Mouse (Mus musculus): ENCODE measurements around the gene Abl1. TPM values are rescaled to one million over a fixed set of nuclear protein-coding genes. Genes with fewer than 3 reads are reported as not detected.

The Abl1 gene
- polyA plus RNA-seq, 1 experiment from 2014 or later = 40.9 TPM

GRCm38 (mm10) chr2:31828311-31828825, 140.2 kb downstream of the Abl1 start:
- 12% methylated on average over 4 of the region's 4 CpGs for WGBS
- ATAC-seq (ENCODE audit: insufficient number of reproducible peaks, low FRiP score, low TSS enrichment, low read depth) = no peak
- no peak overlapping the region for H3K4me2 ChIP-seq (replicated peaks)

DNA sequence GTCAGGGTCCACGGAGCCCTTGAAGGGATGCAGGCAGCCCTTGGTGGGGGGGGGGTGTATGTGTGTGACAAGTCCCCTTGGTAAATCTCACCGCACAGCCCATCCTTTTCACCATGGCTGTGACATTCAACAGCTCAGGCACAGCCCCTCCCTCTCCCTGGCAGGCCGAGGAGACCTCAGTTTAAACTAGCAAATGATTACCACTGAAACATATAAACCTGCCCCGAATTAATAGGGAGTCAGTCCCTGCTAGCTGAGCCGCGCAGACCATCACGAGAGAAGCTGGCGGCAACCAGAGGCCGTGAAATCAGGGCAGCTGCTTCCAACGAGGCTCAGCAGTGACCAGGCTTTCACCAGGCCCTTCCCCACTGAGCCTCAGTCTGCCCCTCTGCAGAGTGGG, 147.9 kb downstream of the Abl1 start:
- 69% methylated on average over 10 of the region's 10 CpGs for WGBS
- H3K27ac ChIP-seq (replicated peaks) = no peak overlapping the region
- H3K4me2 ChIP-seq (replicated peaks) = no peak overlapping the region
- no peaks in the 10 kb centered on the region for H3K9me3 ChIP-seq (replicated peaks)
- peaks cover 9% of the 10 kb centered on the region; the same call in 1 of the 2 replicates for H3K27me3 ChIP-seq
- H3K9ac ChIP-seq = no peak overlapping the region
- ATAC-seq (ENCODE audit: insufficient number of reproducible peaks, low FRiP score, low TSS enrichment, low read depth) = no peak
- no peak overlapping the region for H3K4me3 ChIP-seq (replicated peaks)
- no peaks in the 10 kb centered on the region for H3K4me1 ChIP-seq
- H3K36me3 ChIP-seq = no peaks in the 10 kb centered on the region

More at GRCm38 (mm10) chr2:31828311-31828825, 140.2 kb downstream of the Abl1 start:
- Histone ChIP-seq H3K27ac (replicated peaks) (no peak overlapping the region), H3K27me3 (0 out of 2 replicates have a peak, but pooled peaks cover under 1% of the 10 kb centered on the region), H3K9ac (no peak overlapping the region), H3K4me1 (peaks cover 26% of the 10 kb centered on the region), H3K4me3 (replicated peaks) (no peak overlapping the region), H3K9me3 (replicated peaks) (no peaks in the 10 kb centered on the region), H3K36me3 (no peaks in the 10 kb centered on the region)

- no peak for ATAC-seq (ENCODE audit: insufficient number of reproducible peaks, low FRiP score, low TSS enrichment, low read depth)
- Histone ChIP-seq H3K27ac (replicated peaks) (no peak overlapping the region), H3K4me1 (no peaks in the 10 kb centered on the region), H3K27me3 (peaks cover 13% of the 10 kb centered on the region; the same call in 1 of the 2 replicates), H3K4me2 (replicated peaks) (no peak overlapping the region), H3K4me3 (replicated peaks) (no peak overlapping the region), H3K36me3 (no peaks in the 10 kb centered on the region), H3K9me3 (replicated peaks) (no peaks in the 10 kb centered on the region), H3K9ac (no peak overlapping the region)
- WGBS = 31% methylated on average over 6 of the region's 6 CpGs
Measured at GRCm38 (mm10) chr2:31836985-31837384, 148.8 kb downstream of the Abl1 start.

DNA sequence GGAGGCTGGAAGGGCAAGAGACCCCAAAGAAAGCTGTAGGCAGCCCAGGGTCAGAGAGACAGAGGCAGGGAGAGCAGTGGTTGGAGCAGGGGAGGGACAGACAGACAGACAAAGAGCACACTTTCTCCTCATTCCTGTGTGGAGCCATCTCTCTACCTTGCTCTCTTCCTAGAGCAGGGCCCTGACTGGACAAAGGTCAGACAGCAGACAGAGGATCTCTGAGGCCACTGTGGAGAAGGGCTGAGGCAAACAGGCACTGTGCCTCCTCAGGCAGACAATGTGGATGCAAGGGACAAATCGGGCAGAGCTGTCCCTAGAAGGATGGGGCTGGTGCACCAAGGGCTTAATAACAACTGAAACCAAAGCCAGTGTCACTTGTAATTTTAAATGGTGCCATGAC, 150.7 kb downstream of the Abl1 start:
- H3K27me3 ChIP-seq = peaks cover 23% of the 10 kb centered on the region
- no peaks in the 10 kb centered on the region for H3K36me3 ChIP-seq
- no peak for ATAC-seq (ENCODE audit: insufficient number of reproducible peaks, low FRiP score, low TSS enrichment, low read depth)
- 34% methylated on average over 1 of the region's 1 CpGs for WGBS
- no peak overlapping the region for H3K27ac ChIP-seq (replicated peaks)
- no peaks in the 10 kb centered on the region for H3K4me1 ChIP-seq
- H3K4me3 ChIP-seq (replicated peaks) = no peak overlapping the region
- no peaks in the 10 kb centered on the region for H3K9me3 ChIP-seq (replicated peaks)
- no peak overlapping the region for H3K9ac ChIP-seq
- H3K4me2 ChIP-seq (replicated peaks) = no peak overlapping the region

- Histone ChIP-seq H3K4me1 (peaks cover 22% of the 10 kb centered on the region), H3K9ac (no peak overlapping the region), H3K36me3 (no peaks in the 10 kb centered on the region), H3K9me3 (replicated peaks) (no peaks in the 10 kb centered on the region), H3K27me3 (peaks cover 60% of the 10 kb centered on the region), H3K4me3 (replicated peaks) (no peak overlapping the region), H3K27ac (replicated peaks) (no peak overlapping the region), H3K4me2 (replicated peaks) (no peak overlapping the region)
- 5% methylated on average over 10 of the region's 10 CpGs for WGBS
- ATAC-seq (ENCODE audit: insufficient number of reproducible peaks, low FRiP score, low TSS enrichment, low read depth) = no peak
Measured at GRCm38 (mm10) chr2:31844729-31845136, 156.6 kb downstream of the Abl1 start.

GRCm38 (mm10) chr2:31845512-31845895, 157.3 kb downstream of the Abl1 start:
- ATAC-seq (ENCODE audit: insufficient number of reproducible peaks, low FRiP score, low TSS enrichment, low read depth) = no peak
- no peak overlapping the region for H3K27ac ChIP-seq (replicated peaks)
- H3K9me3 ChIP-seq (replicated peaks) = no peaks in the 10 kb centered on the region
- peaks cover 22% of the 10 kb centered on the region for H3K4me1 ChIP-seq
- WGBS = 4% methylated on average over 25 of the region's 26 CpGs
- H3K36me3 ChIP-seq = no peaks in the 10 kb centered on the region
- H3K4me2 ChIP-seq (replicated peaks) = peak overlapping the region; percentile 98
- peak overlapping the region; percentile 16; the same call in 1 of the 2 replicates for H3K9ac ChIP-seq
- H3K27me3 ChIP-seq = peaks cover 55% of the 10 kb centered on the region
- peak overlapping the region; percentile 56 for H3K4me3 ChIP-seq (replicated peaks)

GRCm38 (mm10) chr2:31845896-31846691, 157.9 kb downstream of the Abl1 start, which contains the start of gene Fibcd1:
Gene Fibcd1, minus strand, starts transcription at chr2:31846005.
- Histone ChIP-seq H3K4me3 (replicated peaks) (peak within 1 kb of the TSS; percentile 56), H3K4me1 (peaks cover 22% of the 10 kb centered on the region), H3K9me3 (replicated peaks) (no peaks in the 10 kb centered on the region), H3K27me3 (peaks cover 55% of the 10 kb centered on the region), H3K27ac (replicated peaks) (no peak within 1 kb of the TSS), H3K9ac (peak within 1 kb of the TSS; percentile 16), H3K36me3 (no peaks in the 10 kb centered on the region), H3K4me2 (replicated peaks) (peak within 1 kb of the TSS; percentile 98)
- no peak for ATAC-seq (ENCODE audit: insufficient number of reproducible peaks, low FRiP score, low TSS enrichment, low read depth)
- under 1% methylated on average over 69 of the region's 88 CpGs for WGBS

GRCm38 (mm10) chr2:31846692-31847660, 158.8 kb downstream of the Abl1 start:
- H3K9ac ChIP-seq = peak overlapping the region; percentile 16; the same call in 1 of the 2 replicates
- ATAC-seq (ENCODE audit: insufficient number of reproducible peaks, low FRiP score, low TSS enrichment, low read depth) = no peak

DNA sequence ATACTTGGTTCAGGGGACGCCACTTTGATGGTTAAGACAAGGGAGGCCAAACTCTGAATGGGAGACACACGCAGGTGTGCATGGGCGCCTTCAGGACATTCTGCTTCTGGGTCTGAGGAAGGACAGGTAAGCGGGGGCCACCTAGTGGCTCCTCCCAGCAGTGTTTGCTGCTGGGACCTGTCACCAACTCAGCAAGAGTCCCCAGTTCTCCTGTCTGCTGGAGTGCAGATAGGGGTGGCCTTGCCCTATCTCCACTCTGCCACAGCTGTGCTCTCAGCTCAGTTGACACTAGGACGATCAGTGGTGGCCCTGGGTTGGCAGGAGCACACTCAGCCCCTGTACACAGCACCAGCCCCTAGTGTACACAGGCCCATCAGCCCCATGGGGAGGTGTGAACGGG, 159.7 kb downstream of the Abl1 start:
- peaks cover 22% of the 10 kb centered on the region for H3K4me1 ChIP-seq
- peaks cover 52% of the 10 kb centered on the region for H3K27me3 ChIP-seq
- H3K9ac ChIP-seq = no peak overlapping the region
- no peaks in the 10 kb centered on the region for H3K36me3 ChIP-seq
- no peak overlapping the region for H3K4me2 ChIP-seq (replicated peaks)
- no peak overlapping the region for H3K27ac ChIP-seq (replicated peaks)
- H3K4me3 ChIP-seq (replicated peaks) = no peak overlapping the region
- 21% methylated on average over 6 of the region's 6 CpGs for WGBS
- no peaks in the 10 kb centered on the region for H3K9me3 ChIP-seq (replicated peaks)
- ATAC-seq (ENCODE audit: insufficient number of reproducible peaks, low FRiP score, low TSS enrichment, low read depth) = no peak

More at GRCm38 (mm10) chr2:31846692-31847660, 158.8 kb downstream of the Abl1 start:
- Histone ChIP-seq H3K36me3 (no peaks in the 10 kb centered on the region), H3K27me3 (peaks cover 51% of the 10 kb centered on the region), H3K4me1 (peaks cover 22% of the 10 kb centered on the region), H3K4me2 (replicated peaks) (peak overlapping the region; percentile 98), H3K4me3 (replicated peaks) (peak overlapping the region; percentile 56), H3K27ac (replicated peaks) (no peak overlapping the region), H3K9me3 (replicated peaks) (no peaks in the 10 kb centered on the region)
- WGBS = 4% methylated on average over 35 of the region's 35 CpGs

DNA sequence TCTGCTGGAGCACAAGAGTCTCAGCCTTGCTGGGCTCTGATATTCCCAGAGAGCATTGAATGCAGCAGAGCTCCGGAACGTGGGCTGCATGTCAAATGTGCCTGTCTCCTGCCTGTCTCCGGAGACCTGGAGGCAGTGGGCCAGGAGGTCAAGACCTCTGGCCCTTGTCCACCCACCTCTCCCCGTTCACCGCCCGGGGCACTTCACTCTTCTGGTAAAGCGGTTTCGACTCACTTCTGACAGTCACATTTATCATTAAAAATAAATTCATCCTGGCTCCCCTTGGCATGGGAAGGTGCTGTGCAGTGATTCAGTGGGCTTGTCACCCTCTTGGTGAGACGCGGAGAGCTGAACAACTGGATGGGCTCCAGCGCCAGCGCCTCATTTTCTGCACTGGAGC, 162.0 kb downstream of the Abl1 start:
- 27% methylated on average over 12 of the region's 12 CpGs for WGBS
- no peak overlapping the region for H3K9ac ChIP-seq
- H3K4me1 ChIP-seq = peaks cover 19% of the 10 kb centered on the region
- H3K27ac ChIP-seq (replicated peaks) = no peak overlapping the region
- ATAC-seq (ENCODE audit: insufficient number of reproducible peaks, low FRiP score, low TSS enrichment, low read depth) = no peak
- no peak overlapping the region for H3K4me3 ChIP-seq (replicated peaks)
- H3K9me3 ChIP-seq (replicated peaks) = no peaks in the 10 kb centered on the region
- no peaks in the 10 kb centered on the region for H3K36me3 ChIP-seq
- peaks cover 30% of the 10 kb centered on the region for H3K27me3 ChIP-seq
- no peak overlapping the region for H3K4me2 ChIP-seq (replicated peaks)

Measured in embryonic facial prominence, embryonic 15.5 days (tissue).